Mouse (Mus musculus) embryo, embryonic 11.5 days (tissue): ENCODE results near the gene Olfr250.
"Not testable (repeated sequence)": the region's sequence is repeated elsewhere in the genome, so short reads cannot be mapped to it uniquely, and the experiment has no call there.

Experiments used
- DNase-seq: peaks from one replicate; pipeline ENCODE4 v3.0.0-alpha.2; 2012; ENCODE audit warnings: low read depth, low spot score

Gene Olfr250

GRCm38 (mm10) chr9:38366596-38366995, at the start of gene Olfr250:
Gene Olfr250, plus strand, starts transcription at chr9:38366896.
- DNase-seq, result no peak

GRCm38 (mm10) chr9:38328760-38329159, 37.9 kb upstream of the Olfr250 start, which contains the start of gene Olfr25:
Gene Olfr25, plus strand, starts transcription at chr9:38329060.
- no peak for DNase-seq

GRCm38 (mm10) chr9:38348111-38348510, 18.6 kb upstream of the Olfr250 start, which contains the start of gene Olfr898:
Gene Olfr898, plus strand, starts transcription at chr9:38348411.
- DNase-seq, result no peak

GRCm38 (mm10) chr9:38376786-38377185, 10.1 kb downstream of the Olfr250 start, which contains the start of gene Olfr251:
Gene Olfr251, plus strand, starts transcription at chr9:38377086.
- DNase-seq, result no peak

- no peak for DNase-seq
Measured at GRCm38 (mm10) chr9:38401398-38401797, 34.7 kb downstream of the Olfr250 start, which contains the start of gene Olfr147. Gene Olfr147, plus strand, starts transcription at chr9:38401698.

- not testable (repeated sequence) for DNase-seq
Measured at GRCm38 (mm10) chr9:38407502-38407901, 40.8 kb downstream of the Olfr250 start.

GRCm38 (mm10) chr9:38413502-38413901, 46.8 kb downstream of the Olfr250 start:
- DNase-seq, result not testable (repeated sequence)
